Comparison of ENCODE assay signal across 8 mouse cellular contexts in genomic region chr3:69044167-69044591, GRCm38 (mm10). TPM values are rescaled to one million over a fixed set of nuclear protein-coding genes. Genes with fewer than 3 reads are reported as not detected.
A peak's percentile ranks its signal among the peaks of the same experiment; 100 is the strongest.
DNase-seq lines count a peak whose midpoint lies in the region; ATAC-seq and TF ChIP-seq lines count a peak whose summit lies in the region.

No protein-coding gene starts in this region.

- no peaks in the 10 kb centered on the region for H3K27me3 ChIP-seq in cerebellum, adult 2 months (ENCODE audit: control insufficient read depth, insufficient read depth, low read length)
- no peaks in the 10 kb centered on the region for H3K27me3 ChIP-seq in heart, embryonic 16.5 days (ENCODE audit: control insufficient read depth, insufficient read depth, low read length)

- H3K79me2 ChIP-seq in macrophage (ENCODE audit: inconsistent target), result peaks cover 50% of the 10 kb centered on the region

- no peaks in the 10 kb centered on the region for H3K9me3 ChIP-seq in heart, embryonic 16.5 days (replicated peaks; ENCODE audit: control insufficient read depth, low read length)

- H3K36me3 ChIP-seq in heart, embryonic 16.5 days (ENCODE audit: control insufficient read depth, insufficient read depth), result peaks cover 7% of the 10 kb centered on the region
- no peaks in the 10 kb centered on the region for H3K36me3 ChIP-seq in macrophage (ENCODE audit: inconsistent target)

- peak overlapping the region; percentile 93 for H3K4me3 ChIP-seq in cerebellum, adult 2 months (replicated peaks; ENCODE audit: insufficient read depth, low read depth, low read length)
- H3K4me3 ChIP-seq in heart, embryonic 16.5 days (ENCODE audit: low read length), result peak overlapping the region; percentile 96
- H3K4me3 ChIP-seq in macrophage (ENCODE audit: inconsistent target), result peak overlapping the region; percentile 59

- no peak for DNase-seq in cerebellum, adult 2 months
- DNase-seq in cerebellum, postnatal 14 days, result no peak
- peak; percentile 75 for DNase-seq in thymus, postnatal 0 days (ENCODE audit: low spot score)
- DNase-seq in thymus, postnatal 14 days, result no peak
- no peak for DNase-seq in urinary bladder, postnatal 14 days (ENCODE audit: low spot score)
- DNase-seq in frontal cortex, postnatal 10 days (ENCODE audit: low spot score in 2 of 2), result no peak

- no peak overlapping the region for H3K27ac ChIP-seq in cerebellum, adult 2 months (ENCODE audit: insufficient read depth, low read length)
- H3K27ac ChIP-seq in heart, embryonic 16.5 days (ENCODE audit: low read length), result peak overlapping the region; percentile 85
- peak overlapping the region; percentile 54 for H3K27ac ChIP-seq in macrophage

- peak overlapping the region; percentile 91 for H3K9ac ChIP-seq in heart, embryonic 16.5 days (ENCODE audit: low read length)

- 1% methylated on average over 42 of the region's 42 CpGs for WGBS in cerebellum, adult 2 months
- under 1% methylated on average over 40 of the region's 42 CpGs for WGBS in heart, embryonic 16.5 days
- WGBS in macrophage (ENCODE audit: missing documents), result under 1% methylated on average over 36 of the region's 42 CpGs

- no peak for TF ChIP-seq POLR2A in cerebellum, adult 2 months (IDR thresholded peaks at IDR 0.05; ENCODE audit: borderline replicate concordance, insufficient read depth, low read length)

- TF ChIP-seq CTCF in cerebellum, adult 2 months (IDR thresholded peaks at IDR 0.05; ENCODE audit: borderline replicate concordance, insufficient read depth, low read depth, low read length), result no peak

- peak; percentile 43 for ATAC-seq in heart, embryonic 16.5 days (replicated peaks; ENCODE audit: extremely low read depth, insufficient read depth, low FRiP score)

- H3K4me2 ChIP-seq in heart, embryonic 16.5 days (ENCODE audit: low read depth, low read length), result peak overlapping the region; percentile 72

- no peaks in the 10 kb centered on the region for H3K4me1 ChIP-seq in cerebellum, adult 2 months (ENCODE audit: control insufficient read depth, insufficient read depth, low read length)
- H3K4me1 ChIP-seq in heart, embryonic 16.5 days (ENCODE audit: control insufficient read depth, insufficient read depth, low read length), result peaks cover 17% of the 10 kb centered on the region

RNA-seq across cellular contexts. Expression of gene Trim59, which starts 0.4 kb away (rescaled TPM):
- polyA plus RNA-seq in cerebellum, adult 2 months (2012; rRNA removed), result 12.5 and 17.3 TPM in 2 replicates
- polyA plus RNA-seq in thymus, postnatal 0 days (2015; fragmentation: Nextera tagmentation; extraction: Ambion mirVana), result 110 and 125 TPM in 2 replicates
- polyA plus RNA-seq in heart, embryonic 16.5 days (2015; fragmentation: Nextera tagmentation; extraction: Ambion mirVana), result 61.8 and 69.6 TPM in 2 replicates
- 10 to 100 TPM in 3 of 26 experiments, 1 to 10 TPM in 19, under 1 TPM in 3, not detected in 1; 0.71 to 13.3 (median 3.9) TPM for total RNA-seq in macrophage (2018; cell fraction: chromatin; rRNA removed)
- 1 to 10 TPM; 1.3 to 6.6 (median 2.7) TPM for total RNA-seq in macrophage (2018; cell fraction: cytosol; rRNA removed)
- total RNA-seq in macrophage (2018; cell fraction: nucleus; rRNA removed), result 10 to 100 TPM in 2 of 26 experiments, 1 to 10 TPM in 23, under 1 TPM in 1; 0.69 to 13.9 (median 4.1) TPM
- 4.2 to 5.4 TPM (median 4.8 TPM) in 3 replicates for polyA plus RNA-seq in macrophage (2018)

RNA-seq across cellular contexts. Expression of gene Smc4, which starts 39.6 kb away (rescaled TPM):
- 4.5 and 4.8 TPM in 2 replicates for polyA plus RNA-seq in cerebellum, adult 2 months (2012; rRNA removed)
- polyA plus RNA-seq in thymus, postnatal 0 days (2015; fragmentation: Nextera tagmentation; extraction: Ambion mirVana), result 332 and 397 TPM in 2 replicates
- 154 and 180 TPM in 2 replicates for polyA plus RNA-seq in heart, embryonic 16.5 days (2015; fragmentation: Nextera tagmentation; extraction: Ambion mirVana)
- total RNA-seq in macrophage (2018; cell fraction: chromatin; rRNA removed), result 100 to 1,000 TPM in 20 of 26 experiments, 10 to 100 TPM in 6; 75.2 to 232 (median 125) TPM
- total RNA-seq in macrophage (2018; cell fraction: cytosol; rRNA removed), result 10 to 100 TPM; 21.7 to 43.9 (median 29.9) TPM
- 100 to 1,000 TPM in 2 of 26 experiments, 10 to 100 TPM in 24; 33.8 to 118 (median 62.0) TPM for total RNA-seq in macrophage (2018; cell fraction: nucleus; rRNA removed)
- 33.6 to 68.6 TPM (median 37.7 TPM) in 3 replicates for polyA plus RNA-seq in macrophage (2018)

RNA-seq across cellular contexts. Expression of gene Ift80, which starts 39.8 kb away (rescaled TPM):
- polyA plus RNA-seq in cerebellum, adult 2 months (2012; rRNA removed), result 21.1 and 24.3 TPM in 2 replicates
- polyA plus RNA-seq in thymus, postnatal 0 days (2015; fragmentation: Nextera tagmentation; extraction: Ambion mirVana), result 20.4 and 21.8 TPM in 2 replicates
- 9.5 and 13.4 TPM in 2 replicates for polyA plus RNA-seq in heart, embryonic 16.5 days (2015; fragmentation: Nextera tagmentation; extraction: Ambion mirVana)
- total RNA-seq in macrophage (2018; cell fraction: chromatin; rRNA removed), result 10 to 100 TPM in 21 of 26 experiments, 1 to 10 TPM in 5; 3.5 to 53.6 (median 31.9) TPM
- 1 to 10 TPM; 1.4 to 3.9 (median 2.5) TPM for total RNA-seq in macrophage (2018; cell fraction: cytosol; rRNA removed)
- total RNA-seq in macrophage (2018; cell fraction: nucleus; rRNA removed), result 10 to 100 TPM in 11 of 26 experiments, 1 to 10 TPM in 15; 3.3 to 42.8 (median 9.3) TPM
- polyA plus RNA-seq in macrophage (2018), result 1.2 to 3.4 TPM (median 3.0 TPM) in 3 replicates
